Mouse (Mus musculus) liver, embryonic 14.5 days (tissue): ENCODE measurements at regions not wholly inside any gene's neighbourhood (a gene's known extent, or its start where the extent isn't known, plus 50 kb on each side); places are given as distances from the start of the nearest gene placed in this dataset.

Experiments
- CTCF ChIP-seq: IDR thresholded peaks from 2 replicates; pipeline ENCODE4 v1.5.1; 2016; ENCODE audit warnings: antibody characterized with exemption, low read depth, control low read depth
- EP300 ChIP-seq: IDR thresholded peaks from 2 replicates; pipeline ENCODE4 v1.6.1; 2016; ENCODE audit warnings: antibody characterized with exemption, low read depth

- TF ChIP-seq EP300 (no peak), CTCF (no peak)
Measured at GRCm38 (mm10) chr10:118045427-118045826, 96.2 kb upstream of the Mdm1 start.
